Mouse (Mus musculus) naive thymus-derived CD4-positive, alpha-beta T cell, adult 2 months (primary cell): Measurements from ENCODE around the gene Lst1.
A peak's percentile ranks its signal among the peaks of the same experiment; 100 is the strongest.
"Not testable (repeated sequence)": the region's sequence is repeated elsewhere in the genome, so short reads cannot be mapped to it uniquely, and the experiment has no call there.

Source experiments
- DNase-seq: peaks from one replicate; pipeline ENCODE4 v3.0.0-alpha.2; 2011; ENCODE audit warnings: low read depth

Gene Lst1

GRCm38 (mm10) chr17:35187959-35188610 lies at the start of gene Lst1:
Gene Lst1, minus strand, starts transcription at chr17:35188439.
- DNase-seq: no peak

GRCm38 (mm10) chr17:35237504-35237903 lies 49.3 kb upstream of the Lst1 start:
- DNase-seq: no peak

- no peak for DNase-seq
Measured at GRCm38 (mm10) chr17:35236996-35237395, 48.8 kb upstream of the Lst1 start.

- DNase-seq: peak; percentile 99
Measured at GRCm38 (mm10) chr17:35236390-35236746, 48.1 kb upstream of the Lst1 start.

- DNase-seq: peak; percentile 90
Measured at GRCm38 (mm10) chr17:35235614-35236389, 47.6 kb upstream of the Lst1 start, which contains the start of gene Nfkbil1. Gene Nfkbil1, minus strand, starts transcription at chr17:35235792.

GRCm38 (mm10) chr17:35234903-35235302 lies 46.7 kb upstream of the Lst1 start:
- peak; percentile 59 for DNase-seq

GRCm38 (mm10) chr17:35234090-35234489 lies 45.9 kb upstream of the Lst1 start:
- not testable (repeated sequence) for DNase-seq

GRCm38 (mm10) chr17:35233114-35233980 lies 45.1 kb upstream of the Lst1 start, which contains the start of gene Atp6v1g2:
Gene Atp6v1g2, plus strand, starts transcription at chr17:35233660.
- DNase-seq: peak; percentile 66

- DNase-seq: peak; percentile 82
Measured at GRCm38 (mm10) chr17:35232659-35233058, 44.4 kb upstream of the Lst1 start.

- peak; percentile 92 for DNase-seq
Measured at GRCm38 (mm10) chr17:35232043-35232442, 43.8 kb upstream of the Lst1 start.

- peak; percentile 54 for DNase-seq
Measured at GRCm38 (mm10) chr17:35231022-35231421, 42.8 kb upstream of the Lst1 start.

GRCm38 (mm10) chr17:35226561-35227046 lies 38.4 kb upstream of the Lst1 start:
- DNase-seq: peak; percentile 54

- DNase-seq: no peak
Measured at GRCm38 (mm10) chr17:35225456-35225855, 37.2 kb upstream of the Lst1 start.

GRCm38 (mm10) chr17:35224641-35225040 lies 36.4 kb upstream of the Lst1 start:
- no peak for DNase-seq

GRCm38 (mm10) chr17:35222299-35222698 lies 34.1 kb upstream of the Lst1 start:
- peak; percentile 54 for DNase-seq

GRCm38 (mm10) chr17:35220156-35220952 lies 32.1 kb upstream of the Lst1 start, which contains the start of gene Gm16181:
Gene Gm16181, plus strand, starts transcription at chr17:35220834.
- DNase-seq: no peak

GRCm38 (mm10) chr17:35219601-35220041 lies 31.4 kb upstream of the Lst1 start:
- DNase-seq: peak; percentile 69

GRCm38 (mm10) chr17:35218516-35219193 lies 30.4 kb upstream of the Lst1 start:
- DNase-seq: peak; percentile 64

- no peak for DNase-seq
Measured at GRCm38 (mm10) chr17:35213071-35213470, 24.8 kb upstream of the Lst1 start.

GRCm38 (mm10) chr17:35210593-35210992 lies 22.4 kb upstream of the Lst1 start:
- peak; percentile 44 for DNase-seq
